Mouse (Mus musculus): ENCODE results near the gene Tshr. TPM values are rescaled to one million over a fixed set of nuclear protein-coding genes. Genes with fewer than 3 reads are reported as not detected.
"Not testable (repeated sequence)": the region's sequence is repeated elsewhere in the genome, so short reads cannot be mapped to it uniquely, and the experiment has no call there.

Tshr gene
- 2.8 and 3.0 TPM in 2 replicates for total RNA-seq (2014; rRNA removed)
- polyA plus RNA-seq (2015; fragmentation: Nextera tagmentation; extraction: Ambion mirVana): 1.7 and 2.0 TPM in 2 replicates

- peaks cover 5% of the 10 kb centered on the region; the same call in 1 of the 2 replicates for H3K4me1 ChIP-seq (ENCODE audit: insufficient read depth)
Measured at GRCm38 (mm10) chr12:91384281-91385017, at the start of gene Tshr, which contains the start of gene Cep128. Gene Tshr, plus strand, starts transcription at chr12:91384563. Gene Cep128, minus strand, starts transcription at chr12:91384409.

GRCm38 (mm10) chr12:91338656-91339055 is 45.7 kb upstream of the Tshr start:
- WGBS: 98% methylated on average over 13 of the region's 13 CpGs
- not testable (repeated sequence) for H3K27ac ChIP-seq (ENCODE audit: low read depth, low read length); H3K9me3 ChIP-seq (ENCODE audit: low read length); H3K4me2 ChIP-seq (ENCODE audit: low read depth); H3K36me3 ChIP-seq (ENCODE audit: insufficient read depth); DNase-seq; H3K4me1 ChIP-seq (ENCODE audit: insufficient read depth); ATAC-seq; H3K9ac ChIP-seq; H3K27me3 ChIP-seq (ENCODE audit: insufficient read depth, low read length); H3K4me3 ChIP-seq (ENCODE audit: low read depth, low read length)

More at GRCm38 (mm10) chr12:91384281-91385017, at the start of gene Tshr, which contains the start of gene Cep128:
- TF ChIP-seq CTCF (IDR thresholded peaks at IDR 0.05; ENCODE audit: low read depth): no peak; the same call in 1 of the 2 replicates
- H3K9ac ChIP-seq: peak within 1 kb of the TSS; percentile 56
- DNase-seq: peak; percentile 93
- H3K4me3 ChIP-seq (ENCODE audit: low read depth, low read length): peak within 1 kb of the TSS; percentile 61
- H3K9me3 ChIP-seq (ENCODE audit: low read length): no peaks in the 10 kb centered on the region
- H3K27me3 ChIP-seq (ENCODE audit: insufficient read depth, low read length): no peaks in the 10 kb centered on the region
- H3K27ac ChIP-seq (ENCODE audit: low read depth, low read length): no peak within 1 kb of the TSS
- WGBS: 2% methylated on average over 27 of the region's 27 CpGs
- peak within 1 kb of the TSS; percentile 98 for H3K4me2 ChIP-seq (ENCODE audit: low read depth)
- no peaks in the 10 kb centered on the region for H3K36me3 ChIP-seq (ENCODE audit: insufficient read depth)
- peak; percentile 100 for ATAC-seq

DNA sequence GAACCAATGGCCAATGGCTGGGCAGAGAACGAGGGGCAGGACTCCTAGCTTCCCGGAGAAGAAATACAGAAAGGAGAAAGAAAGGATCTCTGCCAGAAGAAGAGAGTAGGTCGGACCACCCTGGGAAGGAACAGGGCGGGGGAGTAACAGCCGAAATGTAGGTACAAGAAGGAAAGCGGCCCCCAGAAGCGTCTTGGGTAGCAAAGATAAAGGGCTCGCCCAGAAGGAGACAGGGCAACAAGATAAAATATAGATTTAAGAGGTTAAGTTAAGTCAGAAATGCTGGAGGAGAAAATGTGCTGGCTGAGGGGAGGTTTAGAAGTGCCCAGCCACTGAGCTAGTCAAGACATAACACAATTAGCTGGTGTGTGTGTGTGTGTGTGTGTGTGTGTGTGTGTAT is 30.6 kb upstream of the Tshr start:
- Histone ChIP-seq H3K4me3 (ENCODE audit: low read depth, low read length) (no peak overlapping the region), H3K36me3 (ENCODE audit: insufficient read depth) (no peaks in the 10 kb centered on the region), H3K27me3 (ENCODE audit: insufficient read depth, low read length) (no peaks in the 10 kb centered on the region), H3K4me2 (ENCODE audit: low read depth) (no peak overlapping the region), H3K9ac (no peak overlapping the region), H3K9me3 (ENCODE audit: low read length) (no peaks in the 10 kb centered on the region), H3K27ac (ENCODE audit: low read depth, low read length) (no peak overlapping the region), H3K4me1 (ENCODE audit: insufficient read depth) (no peaks in the 10 kb centered on the region)
- no peak for TF ChIP-seq CTCF (IDR thresholded peaks at IDR 0.05; ENCODE audit: low read depth)
- no peak for ATAC-seq
- DNase-seq: no peak
- 77% methylated on average over 8 of the region's 8 CpGs for WGBS

DNA sequence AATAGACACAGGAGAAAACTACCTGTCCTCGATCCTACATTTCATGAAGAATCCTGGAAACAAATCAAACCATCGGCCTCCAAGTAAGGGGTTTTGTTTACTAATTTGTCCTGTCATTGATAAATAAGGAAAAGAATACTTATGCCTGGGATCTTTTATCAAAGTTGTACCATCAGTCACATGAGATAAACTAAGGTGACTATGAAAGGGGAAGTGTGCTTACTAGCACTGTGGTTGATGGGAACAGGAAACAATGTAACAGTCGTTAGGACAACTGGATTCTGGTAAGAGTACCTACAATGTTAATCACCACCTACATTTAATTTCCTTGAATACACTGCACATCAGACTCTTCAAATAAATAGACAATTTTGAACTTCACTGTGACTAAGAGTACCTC is 15.2 kb upstream of the Tshr start:
- no peak for DNase-seq
- Histone ChIP-seq H3K4me1 (ENCODE audit: insufficient read depth) (no peaks in the 10 kb centered on the region), H3K27me3 (ENCODE audit: insufficient read depth, low read length) (no peaks in the 10 kb centered on the region), H3K4me3 (ENCODE audit: low read depth, low read length) (no peak overlapping the region), H3K9me3 (ENCODE audit: low read length) (peaks cover 4% of the 10 kb centered on the region; the same call in 1 of the 2 replicates), H3K4me2 (ENCODE audit: low read depth) (no peak overlapping the region), H3K27ac (ENCODE audit: low read depth, low read length) (no peak overlapping the region), H3K36me3 (ENCODE audit: insufficient read depth) (no peaks in the 10 kb centered on the region), H3K9ac (no peak overlapping the region)
- no peak for TF ChIP-seq CTCF (IDR thresholded peaks at IDR 0.05; ENCODE audit: low read depth)
- no peak for ATAC-seq
- 93% methylated on average over 3 of the region's 3 CpGs for WGBS

DNA sequence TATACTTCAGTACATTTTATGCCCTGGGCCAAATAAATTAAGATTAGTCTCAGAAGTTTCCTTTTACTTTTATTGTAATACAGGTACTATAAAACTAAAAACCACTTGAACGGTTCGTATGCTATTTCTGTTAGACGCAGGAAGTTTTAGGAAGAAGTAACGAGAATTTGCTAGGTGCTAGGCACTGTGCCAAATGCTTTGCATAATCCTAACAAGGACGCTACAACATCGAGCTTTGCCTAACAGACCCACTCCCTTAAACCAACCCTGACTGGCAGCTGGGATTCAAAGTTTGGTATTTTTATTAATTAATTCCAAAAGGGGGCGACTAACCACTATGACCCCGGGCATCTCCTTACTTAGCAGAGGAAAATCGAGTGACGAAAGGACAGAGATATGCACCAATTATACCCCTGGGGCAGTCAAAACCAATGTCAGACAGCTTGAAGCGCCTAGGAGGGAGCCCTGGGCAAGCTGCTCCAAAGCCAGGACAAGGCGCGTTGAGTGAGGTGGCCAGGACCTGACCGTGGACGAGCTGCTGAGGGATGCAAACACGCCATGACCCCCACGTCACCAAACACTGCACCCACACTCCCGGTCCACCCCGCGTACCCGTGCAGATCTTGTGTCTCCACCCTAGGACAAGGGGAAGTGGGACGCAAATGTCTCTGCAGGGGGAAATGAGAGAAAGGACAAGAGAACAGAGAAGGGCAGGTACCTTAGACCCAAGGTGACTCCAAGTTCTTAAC is 673 bp upstream of the Tshr start:
- 1% methylated on average over 22 of the region's 22 CpGs for WGBS
- H3K4me3 ChIP-seq (ENCODE audit: low read depth, low read length): peak overlapping the region; percentile 61
- ATAC-seq: peak; percentile 28

DNA sequence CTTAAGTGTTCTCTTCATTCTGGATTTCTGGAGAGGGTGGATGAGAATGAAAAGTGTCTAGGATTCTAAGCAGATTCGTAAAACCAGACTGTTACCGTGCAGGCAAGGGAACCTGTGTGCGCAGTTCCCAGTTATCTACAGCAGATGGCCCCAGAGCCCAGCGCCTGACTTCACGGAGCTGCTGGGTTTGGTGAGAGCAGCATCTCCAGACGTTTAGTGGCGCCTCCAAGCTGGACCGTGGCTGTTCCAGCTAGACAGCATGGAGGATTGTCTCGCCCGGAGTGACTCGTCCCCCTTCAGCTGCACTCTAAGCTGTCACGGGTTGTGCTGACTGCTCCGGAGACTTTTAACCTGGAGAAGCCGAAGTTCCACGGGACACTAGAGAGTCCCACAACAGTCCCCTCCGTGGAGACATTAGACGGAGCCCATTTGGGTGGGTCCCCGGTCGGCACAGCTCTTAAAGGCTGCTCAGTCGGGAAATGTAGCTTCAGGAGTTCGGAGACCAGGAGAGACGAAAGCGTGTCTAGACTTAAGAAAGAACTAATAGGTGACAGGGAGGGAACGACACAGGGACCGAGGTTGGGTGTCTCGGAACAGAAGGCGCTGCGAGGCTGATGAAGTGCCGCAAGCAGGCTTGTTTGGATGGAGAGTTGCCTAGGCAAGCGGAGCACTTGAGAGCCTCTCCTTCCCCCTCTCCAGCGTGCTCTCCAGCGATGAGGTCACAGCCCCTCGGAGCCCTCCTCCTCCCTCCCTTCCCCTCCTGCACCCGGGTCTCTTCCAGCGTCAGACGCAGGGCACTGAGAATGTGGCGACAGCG is 16.1 kb downstream of the Tshr start:
- Histone ChIP-seq H3K9me3 (ENCODE audit: low read length) (no peaks in the 10 kb centered on the region), H3K27ac (ENCODE audit: low read depth, low read length) (no peak overlapping the region), H3K27me3 (ENCODE audit: insufficient read depth, low read length) (peaks cover 7% of the 10 kb centered on the region; the same call in 1 of the 2 replicates), H3K4me1 (ENCODE audit: insufficient read depth) (no peaks in the 10 kb centered on the region), H3K4me2 (ENCODE audit: low read depth) (peak overlapping the region; percentile 84), H3K4me3 (ENCODE audit: low read depth, low read length) (peak overlapping the region; percentile 43), H3K36me3 (ENCODE audit: insufficient read depth) (no peaks in the 10 kb centered on the region), H3K9ac (peak overlapping the region; percentile 29)
- ATAC-seq (peak; percentile 97), DNase-seq (peak; percentile 91)
- WGBS: under 1% methylated on average over 38 of the region's 38 CpGs
- peak; percentile 97 for TF ChIP-seq CTCF (IDR thresholded peaks at IDR 0.05; ENCODE audit: low read depth)

More for the DNA sequence above, 673 bp upstream of the Tshr start:
- peak; percentile 27 for DNase-seq
- H3K27ac ChIP-seq (ENCODE audit: low read depth, low read length): no peak overlapping the region
- H3K4me2 ChIP-seq (ENCODE audit: low read depth): peak overlapping the region; percentile 98
- H3K9me3 ChIP-seq (ENCODE audit: low read length): no peaks in the 10 kb centered on the region
- peaks cover 5% of the 10 kb centered on the region; the same call in 1 of the 2 replicates for H3K4me1 ChIP-seq (ENCODE audit: insufficient read depth)
- H3K36me3 ChIP-seq (ENCODE audit: insufficient read depth): no peaks in the 10 kb centered on the region
- TF ChIP-seq CTCF (IDR thresholded peaks at IDR 0.05; ENCODE audit: low read depth): no peak
- H3K9ac ChIP-seq: peak overlapping the region; percentile 56
- H3K27me3 ChIP-seq (ENCODE audit: insufficient read depth, low read length): no peaks in the 10 kb centered on the region

Data from forebrain, postnatal 0 days (tissue).